Mouse (Mus musculus) ovary, postnatal 14 days (tissue): ENCODE measurements around the gene Ppp5c.

ENCODE experiments used
- DNase-seq: peaks from one replicate; pipeline ENCODE4 v3.0.0; 2022; ENCODE audit warnings: low spot score

Gene Ppp5c

GRCm38 (mm10) chr7:17054325-17054989 lies 26.7 kb upstream of the Ppp5c start:
- no peak for DNase-seq

- DNase-seq = peak; percentile 61
These were observed 23.3 kb upstream of the Ppp5c start for GRCm38 (mm10) chr7:17050933-17051594.

GRCm38 (mm10) chr7:17050491-17050890 lies 22.8 kb upstream of the Ppp5c start:
- DNase-seq = no peak

- no peak for DNase-seq
These were observed 20.9 kb upstream of the Ppp5c start for GRCm38 (mm10) chr7:17048431-17049190.

- no peak for DNase-seq
These were observed 19.4 kb upstream of the Ppp5c start for GRCm38 (mm10) chr7:17047041-17047682.

- no peak for DNase-seq
These were observed 18.0 kb upstream of the Ppp5c start for GRCm38 (mm10) chr7:17045743-17046142.

- no peak for DNase-seq
These were observed 11.6 kb upstream of the Ppp5c start for GRCm38 (mm10) chr7:17039373-17039772.

GRCm38 (mm10) chr7:17038018-17038695 lies 10.4 kb upstream of the Ppp5c start:
- DNase-seq = no peak

- DNase-seq = no peak
These were observed 2.5 kb upstream of the Ppp5c start for GRCm38 (mm10) chr7:17030239-17030638.

GRCm38 (mm10) chr7:17028923-17029322 lies 1.2 kb upstream of the Ppp5c start:
- DNase-seq = no peak

GRCm38 (mm10) chr7:17026710-17027587 lies 775 bp downstream of the Ppp5c start:
- DNase-seq = no peak

GRCm38 (mm10) chr7:17025896-17026622 lies 1.7 kb downstream of the Ppp5c start:
- DNase-seq = no peak

- DNase-seq = no peak
These were observed 2.2 kb downstream of the Ppp5c start for GRCm38 (mm10) chr7:17025505-17025894.

- no peak for DNase-seq
These were observed 2.8 kb downstream of the Ppp5c start for GRCm38 (mm10) chr7:17024814-17025504.

- no peak for DNase-seq
These were observed 3.6 kb downstream of the Ppp5c start for GRCm38 (mm10) chr7:17024141-17024540.

- no peak for DNase-seq
These were observed 4.0 kb downstream of the Ppp5c start for GRCm38 (mm10) chr7:17023701-17024100.

- no peak for DNase-seq
These were observed 5.5 kb downstream of the Ppp5c start for GRCm38 (mm10) chr7:17022176-17022575.

GRCm38 (mm10) chr7:17019426-17020166 lies 8.1 kb downstream of the Ppp5c start:
- no peak for DNase-seq

GRCm38 (mm10) chr7:17017921-17018320 lies 9.8 kb downstream of the Ppp5c start:
- DNase-seq = no peak
